Mouse (Mus musculus) G1E (cell line): ENCODE results near the gene Pigu. TPM values are rescaled to one million over a fixed set of nuclear protein-coding genes. Genes with fewer than 3 reads are reported as not detected.

Experiments used
- ATAC-seq: 2 replicates; pipeline ENCODE4 v1.8.0; 2016; ENCODE audit warnings: mild to moderate bottlenecking; ENCODE audit not compliant: insufficient number of reproducible peaks, poor library complexity, low FRiP score, severe bottlenecking; ENCODE audit errors: extremely low read depth
- DNase-seq: peaks from one replicate; pipeline ENCODE4 v3.0.0; 2012; ENCODE audit warnings: low spot score
- H3K27me3 ChIP-seq: 2 replicates; pipeline ENCODE4 v1.6.1; 2012; ENCODE audit warnings: mild to moderate bottlenecking, low read length, inconsistent platforms; ENCODE audit not compliant: insufficient read depth
- H3K36me3 ChIP-seq: replicated peaks from 2 replicates; pipeline ENCODE3; 2012; ENCODE audit warnings: mild to moderate bottlenecking, inconsistent platforms
- H3K4me1 ChIP-seq: 2 replicates; pipeline ENCODE4 v1.6.1; 2012; ENCODE audit warnings: low read depth, low read length, inconsistent platforms, mixed read lengths; ENCODE audit not compliant: insufficient read depth
- H3K4me3 ChIP-seq: 2 replicates; pipeline ENCODE4 v1.5.1; 2012; ENCODE audit warnings: low read depth, mild to moderate bottlenecking, inconsistent platforms, low read length, moderate library complexity, mixed read lengths
- H3K9me3 ChIP-seq: replicated peaks from 2 replicates; pipeline ENCODE4 v1.6.1; 2012; ENCODE audit warnings: inconsistent platforms
- CTCF ChIP-seq: IDR thresholded peaks from 2 replicates; pipeline ENCODE4 v1.5.1; 2012; ENCODE audit warnings: low read depth, low read length, inconsistent platforms, mixed read lengths
- GATA1 ChIP-seq: IDR thresholded peaks from 2 replicates; pipeline ENCODE4 v1.6.1; 2012; ENCODE audit warnings: borderline replicate concordance, low read length, inconsistent platforms, mixed read lengths
- GATA2 ChIP-seq: IDR thresholded peaks from 2 replicates; pipeline ENCODE4 v1.6.1; 2012; ENCODE audit warnings: low read depth, low read length, inconsistent platforms, borderline replicate concordance
- POLR2AphosphoS5 ChIP-seq: IDR thresholded peaks from 2 replicates; pipeline ENCODE4 v1.6.1; 2012; ENCODE audit warnings: low read depth, low read length, inconsistent platforms; ENCODE audit not compliant: insufficient replicate concordance
- TAL1 ChIP-seq: conservative IDR thresholded peaks from 2 replicates; pipeline ENCODE4 v1.6.1; 2012; ENCODE audit warnings: low read depth, low read length, inconsistent platforms, mixed read lengths
- polyA plus RNA-seq: library from polyadenylated mRNA; stranded (reverse); fragments of >175 nt; gene quantifications from 2 replicates; pipeline ENCODE4 v1.2.3, GENCODE M21; 2012
- total RNA-seq, 2 experiments: library from RNA; stranded (forward) in 1 of 2; stranded (reverse) in 1 of 2; fragments of 200-1000 nt in 1 of 2; fragments of >200 nt in 1 of 2; fragmentation: Nextera tagmentation in 1 of 2; gene quantifications; 2 replicates each; pipeline ENCODE4 v1.2.3; 2014 to 2017

Pigu gene
- total and polyA plus RNA-seq, 3 experiments = 13.0 to 43.3 (median 28.5) TPM

GRCm38 (mm10) chr2:155340166-155340565, 17.1 kb downstream of the Pigu start:
- H3K9me3 ChIP-seq = no peaks in the 10 kb centered on the region
- ATAC-seq = no peak
- TF ChIP-seq CTCF = no peak
- no peaks in the 10 kb centered on the region for H3K27me3 ChIP-seq
- peaks cover 6% of the 10 kb centered on the region; the same call in 1 of the 2 replicates for H3K4me1 ChIP-seq
- H3K4me3 ChIP-seq = no peak overlapping the region
- DNase-seq = no peak
- H3K36me3 ChIP-seq = peaks cover 69% of the 10 kb centered on the region

- ATAC-seq (no peak), DNase-seq (no peak)
- H3K9me3 ChIP-seq = no peaks in the 10 kb centered on the region
- H3K4me3 ChIP-seq = no peak overlapping the region
- H3K36me3 ChIP-seq = peaks cover 78% of the 10 kb centered on the region
- H3K4me1 ChIP-seq = peaks cover 10% of the 10 kb centered on the region
- no peaks in the 10 kb centered on the region for H3K27me3 ChIP-seq
- TF ChIP-seq GATA1 (no peak), CTCF (no peak), GATA2 (no peak), TAL1 (no peak), POLR2AphosphoS5 (no peak)
Measured at GRCm38 (mm10) chr2:155336254-155336653, 21.0 kb downstream of the Pigu start.

GRCm38 (mm10) chr2:155335231-155335630, 22.0 kb downstream of the Pigu start:
- H3K4me1 ChIP-seq = peaks cover 10% of the 10 kb centered on the region
- no peaks in the 10 kb centered on the region for H3K27me3 ChIP-seq
- H3K36me3 ChIP-seq = peaks cover 82% of the 10 kb centered on the region
- TF ChIP-seq POLR2AphosphoS5 (no peak), GATA1 (no peak), GATA2 (no peak), TAL1 (no peak), CTCF (no peak)
- no peaks in the 10 kb centered on the region for H3K9me3 ChIP-seq
- DNase-seq (no peak), ATAC-seq (no peak)
- H3K4me3 ChIP-seq = no peak overlapping the region

- H3K4me3 ChIP-seq = no peak overlapping the region
- H3K4me1 ChIP-seq = peaks cover 10% of the 10 kb centered on the region
- ATAC-seq (no peak), DNase-seq (no peak)
- H3K27me3 ChIP-seq = no peaks in the 10 kb centered on the region
- H3K9me3 ChIP-seq = no peaks in the 10 kb centered on the region
- H3K36me3 ChIP-seq = peaks cover 82% of the 10 kb centered on the region
- TF ChIP-seq GATA1 = no peak
- no peak for TF ChIP-seq GATA2
- TF ChIP-seq POLR2AphosphoS5 = no peak
- no peak for TF ChIP-seq CTCF
- TF ChIP-seq TAL1 = no peak
Measured at GRCm38 (mm10) chr2:155333421-155333820, 23.8 kb downstream of the Pigu start.

- H3K4me1 ChIP-seq = peaks cover 5% of the 10 kb centered on the region
- no peak for TF ChIP-seq TAL1
- TF ChIP-seq GATA1 = no peak
- TF ChIP-seq GATA2 = no peak
- no peak for TF ChIP-seq POLR2AphosphoS5
- no peak for TF ChIP-seq CTCF
- ATAC-seq (no peak), DNase-seq (no peak)
- no peak overlapping the region for H3K4me3 ChIP-seq
- no peaks in the 10 kb centered on the region for H3K9me3 ChIP-seq
- no peaks in the 10 kb centered on the region for H3K27me3 ChIP-seq
- peaks cover 81% of the 10 kb centered on the region for H3K36me3 ChIP-seq
Measured at GRCm38 (mm10) chr2:155331351-155331750, 25.9 kb downstream of the Pigu start.

GRCm38 (mm10) chr2:155330811-155331210, 26.4 kb downstream of the Pigu start:
- H3K4me1 ChIP-seq = peaks cover 4% of the 10 kb centered on the region
- H3K36me3 ChIP-seq = peaks cover 81% of the 10 kb centered on the region
- H3K9me3 ChIP-seq = no peaks in the 10 kb centered on the region
- no peak for TF ChIP-seq CTCF
- TF ChIP-seq POLR2AphosphoS5 = no peak
- TF ChIP-seq TAL1 = no peak
- no peak for TF ChIP-seq GATA2
- TF ChIP-seq GATA1 = no peak
- ATAC-seq (no peak), DNase-seq (no peak)
- no peak overlapping the region for H3K4me3 ChIP-seq
- H3K27me3 ChIP-seq = no peaks in the 10 kb centered on the region

GRCm38 (mm10) chr2:155329707-155330106, 27.5 kb downstream of the Pigu start:
- ATAC-seq = no peak
- Histone ChIP-seq H3K4me1 (peaks cover 4% of the 10 kb centered on the region), H3K36me3 (peaks cover 74% of the 10 kb centered on the region), H3K4me3 (no peak overlapping the region), H3K27me3 (no peaks in the 10 kb centered on the region), H3K9me3 (no peaks in the 10 kb centered on the region)
- TF ChIP-seq TAL1 = no peak
- TF ChIP-seq POLR2AphosphoS5 = no peak
- no peak for TF ChIP-seq GATA1
- no peak for TF ChIP-seq GATA2
- TF ChIP-seq CTCF = no peak
- no peak for DNase-seq
